Mouse (Mus musculus): ENCODE data around the gene Nsl1.
A peak's percentile ranks its signal among the peaks of the same experiment; 100 is the strongest.

Gene Nsl1

GRCm38 (mm10) chr1:191054870-191055532 is 7.8 kb upstream of the Nsl1 start:
- DNase-seq (ENCODE audit: low read depth, low spot score): no peak

GRCm38 (mm10) chr1:191055533-191055873 is 7.3 kb upstream of the Nsl1 start:
- no peak for DNase-seq (ENCODE audit: low read depth, low spot score)

GRCm38 (mm10) chr1:191057461-191057860 is 5.4 kb upstream of the Nsl1 start:
- no peak for DNase-seq (ENCODE audit: low read depth, low spot score)

- no peak for DNase-seq (ENCODE audit: low read depth, low spot score)
Observed at GRCm38 (mm10) chr1:191062241-191062780, 501 bp upstream of the Nsl1 start.

- DNase-seq (ENCODE audit: low read depth, low spot score): no peak
Observed at GRCm38 (mm10) chr1:191063700-191064099, 888 bp downstream of the Nsl1 start.

- DNase-seq (ENCODE audit: low read depth, low spot score): no peak
Observed at GRCm38 (mm10) chr1:191064535-191064934, 1.7 kb downstream of the Nsl1 start.

GRCm38 (mm10) chr1:191065188-191065587 is 2.4 kb downstream of the Nsl1 start:
- no peak for DNase-seq (ENCODE audit: low read depth, low spot score)

GRCm38 (mm10) chr1:191068377-191068776 is 5.6 kb downstream of the Nsl1 start:
- no peak for DNase-seq (ENCODE audit: low read depth, low spot score)

GRCm38 (mm10) chr1:191070259-191070658 is 7.4 kb downstream of the Nsl1 start:
- no peak for DNase-seq (ENCODE audit: low read depth, low spot score)

GRCm38 (mm10) chr1:191071613-191072012 is 8.8 kb downstream of the Nsl1 start:
- no peak for DNase-seq (ENCODE audit: low read depth, low spot score)

- no peak for DNase-seq (ENCODE audit: low read depth, low spot score)
Observed at GRCm38 (mm10) chr1:191072329-191072913, 9.6 kb downstream of the Nsl1 start.

- peak; percentile 44 for DNase-seq (ENCODE audit: low read depth, low spot score)
Observed at GRCm38 (mm10) chr1:191073001-191073400, 10.2 kb downstream of the Nsl1 start.

- DNase-seq (ENCODE audit: low read depth, low spot score): no peak
Observed at GRCm38 (mm10) chr1:191073486-191073885, 10.7 kb downstream of the Nsl1 start.

- no peak for DNase-seq (ENCODE audit: low read depth, low spot score)
Observed at GRCm38 (mm10) chr1:191075199-191075883, 12.5 kb downstream of the Nsl1 start.

- no peak for DNase-seq (ENCODE audit: low read depth, low spot score)
Observed at GRCm38 (mm10) chr1:191083230-191083629, 20.4 kb downstream of the Nsl1 start.

GRCm38 (mm10) chr1:191084951-191085559 is 22.2 kb downstream of the Nsl1 start:
- no peak for DNase-seq (ENCODE audit: low read depth, low spot score)

- DNase-seq (ENCODE audit: low read depth, low spot score): no peak
Observed at GRCm38 (mm10) chr1:191085597-191085996, 22.8 kb downstream of the Nsl1 start.

- DNase-seq (ENCODE audit: low read depth, low spot score): no peak
Observed at GRCm38 (mm10) chr1:191086304-191086878, 23.6 kb downstream of the Nsl1 start.

- DNase-seq (ENCODE audit: low read depth, low spot score): no peak
Observed at GRCm38 (mm10) chr1:191086960-191087359, 24.1 kb downstream of the Nsl1 start.

GRCm38 (mm10) chr1:191087955-191088354 is 25.1 kb downstream of the Nsl1 start:
- no peak for DNase-seq (ENCODE audit: low read depth, low spot score)

- DNase-seq (ENCODE audit: low read depth, low spot score): no peak
Observed at GRCm38 (mm10) chr1:191089355-191089754, 26.5 kb downstream of the Nsl1 start.

- no peak for DNase-seq (ENCODE audit: low read depth, low spot score)
Observed at GRCm38 (mm10) chr1:191092050-191092449, 29.2 kb downstream of the Nsl1 start.
